Mouse (Mus musculus): ENCODE measurements at regions not wholly inside any gene's neighbourhood (a gene's known extent, or its start where the extent isn't known, plus 50 kb on each side); places are given as distances from the start of the nearest gene placed in this dataset.

DNA sequence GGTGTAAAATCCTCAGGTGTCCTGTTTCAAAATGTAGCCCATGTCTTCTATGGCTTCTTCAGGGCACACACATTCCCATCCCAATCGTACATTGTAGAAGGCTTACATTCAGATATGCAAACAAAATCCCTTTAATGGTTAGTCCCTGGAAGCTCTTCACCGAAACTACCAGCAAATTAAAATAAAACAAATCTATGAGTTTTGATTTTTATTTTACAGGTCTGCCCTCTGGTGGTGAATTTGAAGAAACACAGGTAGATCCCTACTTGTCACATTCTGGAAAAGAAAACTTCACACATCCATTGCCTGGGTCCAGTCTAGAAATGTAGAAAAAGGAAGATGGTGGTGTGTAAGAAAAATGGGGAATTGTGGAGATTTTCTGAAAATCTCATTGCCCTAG, 51.5 kb upstream of the Slc25a36 start:
- TF ChIP-seq SRF (IDR thresholded peaks at IDR 0.05; ENCODE audit: control insufficient read depth, insufficient read length, low read depth) (no peak), POLR2A (IDR thresholded peaks at IDR 0.05; ENCODE audit: insufficient read length, low read depth) (no peak), USF1 (IDR thresholded peaks at IDR 0.05; ENCODE audit: low read depth) (no peak), MYOG (IDR thresholded peaks at IDR 0.05; ENCODE audit: control insufficient read depth in 1 of 3, insufficient read depth in 1 of 3, insufficient read length in 2 of 3, low read depth in 2 of 3) (no peak), POLR2AphosphoS2 (IDR thresholded peaks at IDR 0.05; ENCODE audit: insufficient read length, low read depth) (no peak), MAX (IDR thresholded peaks at IDR 0.05; ENCODE audit: low read depth) (no peak), REST (IDR thresholded peaks at IDR 0.05; ENCODE audit: insufficient read depth, insufficient read length) (no peak)
